ENCODE assay signal across 31 mouse cellular contexts in genomic region chr6:106241553-106241952, GRCm38 (mm10).
"Had no signal": no experiment of that assay in that cellular context is flagged by ENCODE, and none has a peak within 500 bp of the region (broad histone marks: within the 10 kb centered on the region; RNA-seq: fewer than 3 reads in every experiment).

No protein-coding gene starts in this region.

- H3K27ac ChIP-seq: limb, embryonic 10.5 days; limb, embryonic 12.5 days; limb, embryonic 13.5 days; limb, embryonic 15.5 days; liver, embryonic 12.5 days; liver, embryonic 13.5 days; liver, embryonic 14.5 days; liver, embryonic 15.5 days; lung, embryonic 15.5 days; macrophage; midbrain, embryonic 10.5 days; midbrain, embryonic 12.5 days; midbrain, embryonic 13.5 days; midbrain, embryonic 15.5 days had no signal

- DNase-seq: left cerebral cortex, postnatal 4 days; liver; liver, embryonic 13.5 days; liver, postnatal 0 days; lung, adult 18-20 months; lung, adult 2 months; lung, embryonic 14.5 days; lung, postnatal 10 days; lung, postnatal 14 days; lung, postnatal 36 days; lung, postnatal 4 days; midbrain, embryonic 14.5 days had no signal

- ATAC-seq: liver, embryonic 12.5 days; liver, postnatal 0 days; lung, postnatal 0 days; midbrain, embryonic 13.5 days; midbrain, embryonic 15.5 days; midbrain, embryonic 16.5 days had no signal

- H3K4me1 ChIP-seq: limb, embryonic 10.5 days; limb, embryonic 12.5 days; limb, embryonic 13.5 days; limb, embryonic 15.5 days; liver, embryonic 12.5 days; liver, embryonic 13.5 days; liver, embryonic 15.5 days; lung, embryonic 15.5 days; megakaryocyte, embryonic 14.5 days; midbrain, embryonic 10.5 days; midbrain, embryonic 12.5 days had no signal

- H3K4me2 ChIP-seq: limb, embryonic 12.5 days; limb, embryonic 13.5 days; limb, embryonic 15.5 days; liver, embryonic 11.5 days; liver, embryonic 12.5 days; liver, embryonic 13.5 days; liver, embryonic 15.5 days; lung, embryonic 14.5 days; lung, embryonic 15.5 days; midbrain, embryonic 11.5 days; midbrain, embryonic 12.5 days; midbrain, embryonic 13.5 days; midbrain, embryonic 15.5 days had no signal

- H3K9me3 ChIP-seq: limb, embryonic 10.5 days; limb, embryonic 12.5 days; limb, embryonic 13.5 days; limb, embryonic 15.5 days; liver, embryonic 12.5 days; liver, embryonic 15.5 days; lung, embryonic 15.5 days; megakaryocyte, embryonic 14.5 days; midbrain, embryonic 10.5 days; midbrain, embryonic 12.5 days; midbrain, embryonic 13.5 days; midbrain, embryonic 15.5 days had no signal

- H3K27me3 ChIP-seq: limb, embryonic 12.5 days; limb, embryonic 13.5 days; limb, embryonic 15.5 days; liver, embryonic 12.5 days; liver, embryonic 13.5 days; liver, embryonic 15.5 days; lung, embryonic 15.5 days; megakaryocyte, embryonic 14.5 days; midbrain, embryonic 12.5 days; midbrain, embryonic 13.5 days; midbrain, embryonic 15.5 days had no signal

- H3K4me3 ChIP-seq: limb, embryonic 10.5 days; limb, embryonic 12.5 days; limb, embryonic 13.5 days; limb, embryonic 15.5 days; liver, embryonic 12.5 days; liver, embryonic 13.5 days; liver, embryonic 15.5 days; lung, embryonic 15.5 days; megakaryocyte, embryonic 14.5 days; midbrain, embryonic 10.5 days; midbrain, embryonic 12.5 days; midbrain, embryonic 13.5 days; midbrain, embryonic 15.5 days; myocyte had no signal

- H3K9ac ChIP-seq: limb, embryonic 12.5 days; limb, embryonic 13.5 days; limb, embryonic 15.5 days; liver, embryonic 12.5 days; liver, embryonic 13.5 days; liver, embryonic 14.5 days; liver, embryonic 15.5 days; liver, postnatal 0 days; lung, embryonic 14.5 days; lung, embryonic 15.5 days; midbrain, embryonic 12.5 days; midbrain, embryonic 13.5 days; midbrain, embryonic 15.5 days had no signal

- H3K36me3 ChIP-seq: limb, embryonic 10.5 days; limb, embryonic 12.5 days; limb, embryonic 13.5 days; limb, embryonic 15.5 days; liver, embryonic 12.5 days; liver, embryonic 13.5 days; liver, embryonic 15.5 days; lung, embryonic 15.5 days; midbrain, embryonic 10.5 days; midbrain, embryonic 12.5 days; midbrain, embryonic 13.5 days; midbrain, embryonic 15.5 days had no signal
